Mouse (Mus musculus) forebrain, embryonic 16.5 days (tissue): ENCODE results near the gene Gm20388. TPM values are rescaled to one million over a fixed set of nuclear protein-coding genes. Genes with fewer than 3 reads are reported as not detected.

Experiments used
- ATAC-seq: fragments of 200-750 bp; cut with Nextera tagmentation; 2 replicates; pipeline ENCODE4 v1.8.0; 2017; ENCODE audit warnings: mild to moderate bottlenecking, moderate library complexity
- H3K27ac ChIP-seq: fragments of 300-500 bp; sonication (generic); 2 replicates; pipeline ENCODE4 v1.5.1; 2014; ENCODE audit warnings: low read length, control low read depth
- H3K27me3 ChIP-seq: fragments of 300-500 bp; sonication (generic); replicated peaks from 2 replicates; pipeline ENCODE4 v1.6.1; 2014; ENCODE audit warnings: low read length; ENCODE audit not compliant: control insufficient read depth, insufficient read depth
- H3K36me3 ChIP-seq: fragments of 300-500 bp; sonication (generic); 2 replicates; pipeline ENCODE4 v1.6.1; 2014; ENCODE audit not compliant: control insufficient read depth, insufficient read depth
- H3K4me1 ChIP-seq: fragments of 300-500 bp; sonication (generic); replicated peaks from 2 replicates; pipeline ENCODE4 v1.6.1; 2014; ENCODE audit warnings: low read length; ENCODE audit not compliant: control insufficient read depth, insufficient read depth
- H3K4me2 ChIP-seq: fragments of 300-500 bp; sonication (generic); 2 replicates; pipeline ENCODE4 v1.6.1; 2014; ENCODE audit warnings: mild to moderate bottlenecking, low read length, control low read depth
- H3K4me3 ChIP-seq: fragments of 300-500 bp; sonication (generic); replicated peaks from 2 replicates; pipeline ENCODE4 v1.5.1; 2014; ENCODE audit warnings: mild to moderate bottlenecking, low read length, control low read depth
- H3K9ac ChIP-seq: fragments of 300-500 bp; sonication (generic); replicated peaks from 2 replicates; pipeline ENCODE4 v1.6.1; 2014; ENCODE audit warnings: low read depth, low read length, control low read depth
- H3K9me3 ChIP-seq: fragments of 300-500 bp; sonication (generic); 2 replicates; pipeline ENCODE4 v1.6.1; 2016; ENCODE audit warnings: low read length; ENCODE audit not compliant: control insufficient read depth
- WGBS: fragments of 180-500 bp; shearing (Covaris S2); extraction: QIAGEN DNeasy Blood & Tissue Kit; methylation state at CpG from one replicate; pipeline ENCODE4 v1.1.7; 2014; 5-methylcytosine and 5-hydroxymethylcytosine counted together
- polyA plus RNA-seq: library from polyadenylated mRNA; unstranded; fragments of >200 nt; fragmentation: Nextera tagmentation; extraction: Ambion mirVana; gene quantifications from 2 replicates; pipeline ENCODE4 v1.2.1, GENCODE M21; 2015

The Gm20388 gene
- polyA plus RNA-seq, 1 experiment from 2014 or later, result 4.7 TPM

- H3K4me1 ChIP-seq, result peaks cover 3% of the 10 kb centered on the region
- no peak for ATAC-seq
- no peaks in the 10 kb centered on the region for H3K9me3 ChIP-seq
- H3K27me3 ChIP-seq, result no peaks in the 10 kb centered on the region
- peaks cover 4% of the 10 kb centered on the region for H3K36me3 ChIP-seq
- no peak overlapping the region for H3K4me3 ChIP-seq
- H3K4me2 ChIP-seq, result no peak overlapping the region
- no peak overlapping the region for H3K27ac ChIP-seq
- WGBS, result 91% methylated on average over 11 of the region's 11 CpGs
- H3K9ac ChIP-seq, result no peak overlapping the region
Measured at GRCm38 (mm10) chr8:121980792-121981519, 2070.3 kb downstream of the Gm20388 start.

- peaks cover 3% of the 10 kb centered on the region for H3K4me1 ChIP-seq
Measured at GRCm38 (mm10) chr8:121981520-121981895, 2070.9 kb downstream of the Gm20388 start.

GRCm38 (mm10) chr8:121985673-121986072 is 2075.0 kb downstream of the Gm20388 start:
- Histone ChIP-seq H3K9me3 (no peaks in the 10 kb centered on the region), H3K4me1 (peaks cover 3% of the 10 kb centered on the region), H3K4me3 (no peak overlapping the region), H3K4me2 (no peak overlapping the region), H3K27ac (no peak overlapping the region), H3K27me3 (no peaks in the 10 kb centered on the region), H3K36me3 (peaks cover 3% of the 10 kb centered on the region; the same call in 1 of the 2 replicates), H3K9ac (no peak overlapping the region)
- ATAC-seq, result no peak
- 97% methylated on average over 3 of the region's 3 CpGs for WGBS

More at GRCm38 (mm10) chr8:121981520-121981895, 2070.9 kb downstream of the Gm20388 start:
- Histone ChIP-seq H3K4me2 (no peak overlapping the region), H3K9ac (no peak overlapping the region), H3K27ac (no peak overlapping the region), H3K4me3 (no peak overlapping the region), H3K27me3 (no peaks in the 10 kb centered on the region), H3K9me3 (no peaks in the 10 kb centered on the region), H3K36me3 (peaks cover 6% of the 10 kb centered on the region)
- 49% methylated on average over 7 of the region's 7 CpGs for WGBS
- ATAC-seq, result no peak

GRCm38 (mm10) chr8:121987892-121988291 is 2077.3 kb downstream of the Gm20388 start:
- no peak for ATAC-seq
- Histone ChIP-seq H3K27ac (no peak overlapping the region), H3K9ac (no peak overlapping the region), H3K4me1 (no peaks in the 10 kb centered on the region), H3K4me2 (no peak overlapping the region), H3K27me3 (no peaks in the 10 kb centered on the region), H3K4me3 (no peak overlapping the region), H3K36me3 (peaks cover 8% of the 10 kb centered on the region), H3K9me3 (no peaks in the 10 kb centered on the region)
- WGBS, result 92% methylated on average over 5 of the region's 5 CpGs

- 79% methylated on average over 9 of the region's 9 CpGs for WGBS
- H3K27me3 ChIP-seq, result no peaks in the 10 kb centered on the region
- no peak overlapping the region for H3K4me3 ChIP-seq
- no peak overlapping the region for H3K27ac ChIP-seq
- no peak overlapping the region for H3K4me2 ChIP-seq
- no peak for ATAC-seq
- no peaks in the 10 kb centered on the region for H3K9me3 ChIP-seq
- H3K36me3 ChIP-seq, result peaks cover 8% of the 10 kb centered on the region
- no peak overlapping the region for H3K9ac ChIP-seq
- peaks cover 10% of the 10 kb centered on the region for H3K4me1 ChIP-seq
Measured at GRCm38 (mm10) chr8:121990506-121991255, 2080.0 kb downstream of the Gm20388 start.

- Histone ChIP-seq H3K4me3 (no peak overlapping the region), H3K27me3 (no peaks in the 10 kb centered on the region), H3K4me2 (no peak overlapping the region), H3K9me3 (no peaks in the 10 kb centered on the region), H3K27ac (no peak overlapping the region), H3K9ac (no peak overlapping the region), H3K4me1 (peaks cover 10% of the 10 kb centered on the region), H3K36me3 (peaks cover 6% of the 10 kb centered on the region)
- 87% methylated on average over 7 of the region's 7 CpGs for WGBS
- no peak for ATAC-seq
Measured at GRCm38 (mm10) chr8:121991611-121992010, 2081.0 kb downstream of the Gm20388 start.

GRCm38 (mm10) chr8:121992911-121993310 is 2082.3 kb downstream of the Gm20388 start:
- H3K27me3 ChIP-seq, result no peaks in the 10 kb centered on the region
- peaks cover 16% of the 10 kb centered on the region for H3K36me3 ChIP-seq
- H3K27ac ChIP-seq, result no peak overlapping the region
- no peak overlapping the region for H3K4me2 ChIP-seq
- no peak for ATAC-seq
- no peak overlapping the region for H3K9ac ChIP-seq
- H3K4me3 ChIP-seq, result no peak overlapping the region
- no peaks in the 10 kb centered on the region for H3K9me3 ChIP-seq
- 78% methylated on average over 4 of the region's 4 CpGs for WGBS
- peaks cover 10% of the 10 kb centered on the region for H3K4me1 ChIP-seq

GRCm38 (mm10) chr8:121995112-121995511 is 2084.5 kb downstream of the Gm20388 start:
- Histone ChIP-seq H3K36me3 (peaks cover 17% of the 10 kb centered on the region), H3K4me2 (no peak overlapping the region), H3K4me1 (peaks cover 10% of the 10 kb centered on the region), H3K9me3 (no peaks in the 10 kb centered on the region), H3K9ac (no peak overlapping the region), H3K4me3 (no peak overlapping the region), H3K27me3 (no peaks in the 10 kb centered on the region), H3K27ac (no peak overlapping the region)
- ATAC-seq, result no peak
- 89% methylated on average over 4 of the region's 4 CpGs for WGBS

- Histone ChIP-seq H3K4me1 (peaks cover 10% of the 10 kb centered on the region), H3K9ac (no peak overlapping the region), H3K27me3 (no peaks in the 10 kb centered on the region), H3K36me3 (peaks cover 17% of the 10 kb centered on the region), H3K4me2 (no peak overlapping the region), H3K27ac (no peak overlapping the region), H3K4me3 (no peak overlapping the region), H3K9me3 (no peaks in the 10 kb centered on the region)
- WGBS, result 93% methylated on average over 3 of the region's 3 CpGs
- ATAC-seq, result no peak
Measured at GRCm38 (mm10) chr8:121995895-121996294, 2085.3 kb downstream of the Gm20388 start.
